Mouse (Mus musculus): Measurements from ENCODE around the gene Il17d.
A peak's percentile ranks its signal among the peaks of the same experiment; 100 is the strongest.

Gene Il17d

DNA sequence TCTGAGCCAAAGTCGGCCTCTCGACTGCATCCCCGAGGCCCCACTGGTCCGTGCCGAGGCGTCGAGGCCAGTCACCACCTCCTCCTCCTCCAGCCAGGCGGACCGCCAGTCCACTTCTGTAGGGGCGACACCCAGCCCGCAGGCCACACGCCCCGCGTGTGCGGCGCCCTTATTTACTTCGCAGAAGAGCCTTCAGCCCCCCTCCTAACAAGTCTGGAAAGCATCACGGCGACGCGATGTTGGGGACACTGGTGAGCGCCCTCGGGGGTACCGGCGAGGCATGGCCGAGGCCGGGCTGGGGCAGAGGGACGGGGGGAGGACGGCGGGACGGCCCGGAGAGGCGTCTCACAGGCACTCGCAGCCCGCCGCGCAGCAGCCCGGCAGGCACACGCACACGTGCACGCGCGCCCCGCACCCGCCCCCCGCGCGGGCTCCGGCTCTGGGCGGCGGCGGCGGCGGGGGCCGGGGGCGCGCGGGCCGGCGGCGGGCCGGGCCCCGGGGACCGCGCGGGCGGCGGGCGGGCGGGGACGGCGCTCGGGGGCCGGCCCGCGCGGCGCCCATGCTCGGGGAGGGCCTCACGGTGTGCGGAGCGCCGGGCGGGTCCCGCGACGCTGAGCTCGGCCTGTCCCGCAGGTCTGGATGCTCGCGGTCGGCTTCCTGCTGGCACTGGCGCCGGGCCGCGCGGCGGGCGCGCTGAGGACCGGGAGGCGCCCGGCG lies at the start of gene Il17d:
Gene Il17d (plus strand): TSS at position 107 of the 717 bp plus-strand sequence.
- peak; percentile 64 for DNase-seq (ENCODE audit: low spot score)

DNA sequence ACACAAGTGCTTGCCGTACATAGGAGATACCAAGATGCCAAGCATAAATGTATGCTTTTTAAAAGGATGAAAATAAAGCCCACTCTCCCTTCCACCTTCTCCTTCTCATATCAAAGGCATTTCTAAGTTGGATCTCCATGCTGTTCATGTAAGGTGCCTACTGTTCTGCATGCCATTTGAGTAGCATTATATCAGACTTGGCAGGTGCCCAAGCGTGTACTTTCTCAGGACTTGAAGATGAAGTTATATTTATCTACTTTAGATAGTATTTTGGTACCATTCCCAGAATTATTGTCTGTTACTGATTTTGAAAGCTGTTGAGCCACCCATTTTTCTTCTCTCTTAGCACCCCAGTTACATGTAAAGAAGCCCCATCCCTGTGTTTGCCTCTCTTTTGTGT lies 49.5 kb upstream of the Il17d start:
- DNase-seq (ENCODE audit: low spot score) = no peak

DNA sequence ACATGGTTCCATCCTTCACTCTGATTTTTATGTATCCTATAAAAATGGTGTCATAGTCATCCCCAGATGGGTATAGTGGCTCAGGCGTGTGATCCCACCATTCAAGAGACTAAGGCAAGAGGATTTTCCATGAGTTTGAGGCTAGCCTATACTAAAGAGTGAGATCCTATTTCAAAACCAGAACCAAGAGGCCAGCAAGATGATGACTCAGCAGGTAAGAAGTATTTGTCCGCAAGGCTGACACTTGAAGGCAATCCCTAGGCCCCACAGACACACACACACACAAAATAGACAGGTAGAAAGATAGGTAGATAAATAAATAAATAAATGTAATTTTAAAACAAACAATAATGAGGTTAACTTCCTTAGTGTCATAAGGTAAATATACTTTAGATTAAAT lies 42.3 kb upstream of the Il17d start:
- DNase-seq (ENCODE audit: low spot score) = no peak

DNA sequence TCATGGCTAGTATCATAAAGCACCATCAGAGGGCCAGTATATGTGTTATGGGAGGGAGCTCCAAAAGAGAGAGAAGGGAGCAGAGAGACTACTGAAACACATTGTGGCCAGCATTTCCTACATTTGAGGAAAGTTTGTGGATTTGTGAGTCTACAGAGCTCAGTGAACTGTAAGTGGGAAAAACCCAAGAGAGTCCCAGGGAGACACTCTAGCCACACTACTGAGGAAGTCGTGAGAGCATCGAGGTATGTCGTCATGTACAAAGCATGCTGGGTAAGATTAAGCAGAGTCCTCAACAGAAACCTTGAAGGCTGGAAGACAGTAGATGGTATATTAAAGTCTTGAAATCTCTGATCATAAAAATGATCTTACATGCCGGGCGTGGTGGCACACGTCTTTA lies 40.4 kb upstream of the Il17d start:
- DNase-seq (ENCODE audit: low spot score) = no peak

DNA sequence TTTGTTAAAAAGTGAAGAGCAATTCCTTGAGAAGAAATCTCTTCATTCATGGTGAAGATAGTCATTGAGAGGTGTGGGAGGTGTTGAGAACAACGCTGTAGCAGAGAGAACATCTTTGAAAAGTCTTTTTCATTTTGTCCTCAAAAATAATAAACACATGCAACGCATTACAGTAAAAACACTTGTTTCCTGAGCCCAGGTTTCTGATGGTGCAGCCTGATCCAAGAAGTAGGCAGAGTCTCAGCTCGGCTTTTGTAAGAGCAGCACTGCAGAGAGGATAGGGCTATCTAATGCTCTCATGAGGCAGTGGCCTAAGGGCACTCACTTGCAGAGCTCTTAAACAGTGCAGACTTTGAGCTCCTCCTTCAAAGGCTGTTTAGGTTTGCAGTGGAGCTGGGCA lies 34.9 kb upstream of the Il17d start:
- DNase-seq (ENCODE audit: low spot score) = no peak

DNA sequence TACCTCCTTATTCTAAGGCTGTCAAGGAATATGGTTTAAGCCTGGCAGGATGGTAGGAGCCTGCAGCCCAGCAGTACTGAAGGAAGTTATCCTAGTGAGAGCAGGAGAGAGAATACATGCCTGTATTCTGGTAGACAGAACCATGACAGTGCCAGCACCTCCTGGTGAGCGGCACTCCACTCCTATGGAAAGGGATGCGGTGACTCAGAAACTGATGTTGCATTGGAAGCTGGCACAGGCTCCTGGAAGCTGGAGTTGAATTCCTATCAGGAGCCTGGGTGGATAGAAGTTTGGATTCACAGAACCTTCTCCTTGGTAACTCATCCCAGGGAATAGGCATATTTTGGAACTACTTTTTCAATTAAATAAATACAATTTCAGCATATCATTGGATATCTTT lies 30.7 kb upstream of the Il17d start:
- DNase-seq (ENCODE audit: low spot score) = no peak

DNA sequence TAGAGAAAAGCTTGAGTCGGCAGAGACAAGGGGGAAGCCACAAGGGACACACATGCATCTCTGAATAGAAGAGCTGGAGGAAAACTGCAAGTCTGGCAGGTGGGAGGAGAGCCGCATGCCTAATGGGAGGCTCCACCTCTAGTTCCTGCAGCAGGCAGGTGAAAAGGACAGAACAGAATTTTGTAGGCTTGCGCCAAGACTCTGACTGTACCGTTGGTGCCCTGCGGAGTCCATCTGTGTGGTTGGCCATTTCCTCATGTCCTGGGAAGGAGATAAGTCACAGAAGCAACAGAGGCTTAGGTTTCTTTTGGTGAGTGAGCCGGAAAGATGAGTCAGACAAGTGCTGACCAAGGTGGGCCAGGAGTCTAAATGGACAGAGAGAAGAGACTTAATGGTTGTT lies 20.8 kb upstream of the Il17d start:
- DNase-seq (ENCODE audit: low spot score) = no peak

DNA sequence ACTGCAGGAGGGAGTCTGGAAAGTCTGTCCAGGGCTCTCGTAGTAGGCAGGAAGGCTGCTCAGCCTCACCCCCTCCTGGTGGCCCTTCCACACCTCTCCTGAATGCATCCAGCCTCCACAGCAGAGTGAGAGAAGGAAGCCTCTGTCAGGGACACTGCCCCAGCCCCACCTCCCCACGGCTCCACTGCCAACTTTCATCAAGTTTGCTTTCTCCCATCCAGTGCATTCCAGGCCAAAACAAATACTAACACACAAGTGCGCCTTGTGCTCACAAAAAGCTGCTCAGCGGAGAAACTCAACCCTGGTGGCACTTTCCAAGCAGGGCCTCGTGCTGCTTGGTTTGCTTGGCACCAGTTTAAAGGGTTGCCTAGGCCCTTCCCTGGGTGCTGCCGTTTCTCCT lies 15.0 kb upstream of the Il17d start:
- no peak for DNase-seq (ENCODE audit: low spot score)

DNA sequence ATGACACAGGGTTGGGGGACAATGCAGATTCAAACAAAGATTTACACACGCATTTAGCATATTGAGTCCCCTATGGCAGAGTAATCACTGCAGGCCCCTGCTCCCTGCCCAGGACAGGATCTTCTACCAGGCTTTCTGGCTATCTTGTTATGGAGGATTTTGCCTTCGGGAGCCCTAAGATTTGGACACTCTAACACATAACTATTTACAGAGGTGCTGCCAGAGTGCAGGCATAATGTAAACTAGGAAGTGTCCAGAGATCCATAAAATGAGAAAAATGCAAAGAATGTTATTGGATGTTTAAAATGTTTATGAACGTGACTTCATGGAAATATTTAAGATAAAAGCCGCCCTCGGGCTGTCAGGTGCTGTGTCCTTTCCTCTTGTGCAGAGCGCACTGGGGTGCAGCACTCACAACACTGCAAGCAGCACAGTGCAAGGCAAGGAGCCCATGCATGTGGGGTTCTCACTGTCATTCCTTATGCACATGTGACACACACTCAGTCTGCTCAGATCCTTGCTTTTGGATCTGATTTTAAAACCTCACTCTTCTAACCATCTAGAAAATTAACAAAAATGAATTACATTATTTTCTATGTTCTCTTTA lies 9.3 kb upstream of the Il17d start:
- no peak for DNase-seq (ENCODE audit: low spot score)

DNA sequence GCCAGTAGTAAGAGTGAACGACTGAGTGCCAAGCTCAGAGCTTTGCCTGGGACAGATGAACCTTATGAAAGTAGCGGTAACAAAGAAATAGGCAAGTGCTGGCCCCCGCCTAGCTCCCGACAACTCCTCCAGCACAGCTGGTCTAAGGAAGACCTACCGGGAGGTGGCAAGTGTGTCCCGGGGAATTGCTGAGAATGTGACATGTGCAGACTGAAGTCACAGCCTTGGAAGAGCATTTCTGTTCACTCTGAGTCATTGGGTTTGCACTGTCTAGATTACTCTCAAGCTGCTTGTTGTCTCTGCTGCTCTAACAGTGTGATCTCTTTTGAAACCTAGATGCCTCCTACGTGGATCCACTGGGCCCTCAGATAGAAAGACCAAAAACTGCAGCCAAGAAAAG lies 7.6 kb upstream of the Il17d start:
- DNase-seq (ENCODE audit: low spot score) = no peak

DNA sequence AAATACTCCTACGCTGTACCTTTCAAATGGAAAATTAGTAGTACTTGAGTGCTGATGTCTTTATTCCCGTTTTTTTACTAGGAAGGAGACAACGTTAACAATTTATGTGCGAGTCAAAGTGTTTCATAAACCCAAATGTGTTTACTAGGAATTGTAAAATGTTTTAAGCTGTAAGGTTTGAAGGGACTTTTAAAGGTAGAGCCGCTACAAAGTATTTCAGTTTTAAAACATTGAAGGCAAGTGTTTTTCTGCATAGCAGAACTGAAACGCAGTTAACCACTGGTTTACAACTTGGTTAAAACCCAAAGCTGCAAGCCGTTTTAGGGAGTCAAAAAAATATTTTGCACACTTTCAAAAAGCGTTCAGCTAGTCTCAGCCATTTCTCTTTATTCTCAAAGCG lies 815 bp upstream of the Il17d start:
- DNase-seq (ENCODE audit: low spot score) = no peak

DNA sequence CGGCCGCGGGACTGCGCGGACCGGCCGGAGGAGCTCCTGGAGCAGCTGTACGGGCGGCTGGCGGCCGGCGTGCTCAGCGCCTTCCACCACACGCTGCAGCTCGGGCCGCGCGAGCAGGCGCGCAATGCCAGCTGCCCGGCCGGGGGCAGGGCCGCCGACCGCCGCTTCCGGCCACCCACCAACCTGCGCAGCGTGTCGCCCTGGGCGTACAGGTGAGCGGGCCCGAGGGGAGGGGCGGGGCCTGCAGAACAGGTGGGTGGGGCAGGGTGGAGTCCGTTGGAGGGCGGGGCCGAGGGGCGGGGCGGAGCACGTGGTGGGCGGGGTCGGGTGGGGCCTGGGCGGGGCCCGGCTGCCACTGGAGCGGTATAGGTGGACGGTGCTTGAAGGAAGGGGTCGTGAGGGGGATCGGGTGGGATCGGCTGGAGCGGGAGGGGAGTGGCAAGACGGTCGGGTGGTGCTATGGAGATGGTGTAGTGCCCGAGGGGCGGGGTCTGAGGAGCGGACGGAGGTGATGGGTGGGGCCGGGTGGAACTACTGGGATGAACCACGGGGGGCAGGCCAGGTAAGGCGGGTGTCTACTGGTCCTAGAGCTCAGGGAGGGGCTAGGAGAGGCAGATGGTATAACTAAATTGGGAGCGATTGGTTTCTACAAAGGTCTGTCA lies 942 bp downstream of the Il17d start:
- peak; percentile 59 for DNase-seq (ENCODE audit: low spot score)

DNA sequence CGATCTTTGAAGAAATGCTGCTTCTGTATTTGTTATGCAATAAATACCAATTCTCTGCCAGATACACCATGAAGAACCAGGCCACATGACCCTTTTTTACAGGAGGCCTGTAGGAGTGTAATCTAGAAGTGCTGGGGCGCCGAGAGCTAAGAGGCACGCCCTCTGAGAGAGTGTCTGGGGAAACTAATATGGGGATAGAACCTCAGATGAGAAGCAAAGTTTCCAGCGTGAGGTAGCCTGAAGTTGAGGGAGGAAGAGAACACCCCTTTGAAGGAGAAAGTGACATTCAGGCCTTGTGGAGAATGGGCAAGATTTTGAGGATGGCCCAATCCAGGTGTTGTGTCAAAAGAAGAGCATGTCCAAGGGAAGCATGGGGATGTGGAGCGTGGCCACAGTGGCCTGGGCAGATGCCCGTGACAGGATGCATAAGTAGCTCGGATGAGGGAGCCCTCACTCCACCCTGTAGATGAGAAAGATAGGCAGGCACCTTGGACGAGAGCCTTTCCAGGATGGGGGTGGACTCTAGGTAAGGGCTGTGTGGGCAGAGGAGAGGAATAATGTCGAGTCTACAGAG lies 1.6 kb downstream of the Il17d start:
- DNase-seq (ENCODE audit: low spot score) = no peak

DNA sequence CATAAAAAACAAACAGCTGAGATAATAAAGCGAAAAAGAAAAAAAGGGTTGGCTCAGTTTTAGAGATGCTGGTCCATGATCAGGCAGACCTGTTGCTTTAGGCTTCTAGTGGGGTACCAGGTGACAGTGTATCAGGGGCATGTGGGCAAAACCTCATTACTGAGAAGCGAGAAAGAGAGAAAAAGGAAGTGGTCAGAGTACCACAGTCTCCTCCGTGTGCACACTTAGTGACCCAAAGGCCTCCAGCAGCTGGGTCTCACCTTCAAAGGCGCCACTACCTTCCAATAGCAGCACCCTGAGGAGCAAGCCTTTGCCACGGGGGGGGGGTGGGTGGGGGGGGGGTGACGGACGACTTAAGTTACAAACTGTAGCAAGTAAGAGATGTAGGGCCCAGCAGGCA lies 2.5 kb downstream of the Il17d start:
- no peak for DNase-seq (ENCODE audit: low spot score)

DNA sequence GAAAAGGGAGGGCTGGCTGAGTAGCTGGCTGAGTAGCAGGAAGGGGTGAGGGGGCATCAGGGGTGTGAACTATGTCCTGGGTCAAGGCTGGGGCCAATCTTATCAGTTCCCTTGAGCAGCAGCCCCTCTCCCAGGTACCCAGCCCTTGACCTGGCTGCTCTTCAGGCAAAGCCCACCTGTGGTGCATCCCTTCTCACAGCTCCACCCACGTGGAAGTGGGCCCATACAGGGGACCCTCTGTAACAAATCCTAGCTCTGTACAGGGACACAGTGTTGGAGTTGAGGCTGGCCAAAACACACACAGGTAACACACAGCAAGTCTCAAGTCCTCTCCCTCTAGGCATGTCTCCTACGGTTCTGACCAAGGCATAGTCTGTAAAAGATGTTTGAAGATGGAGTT lies 3.0 kb downstream of the Il17d start:
- no peak for DNase-seq (ENCODE audit: low spot score)

DNA sequence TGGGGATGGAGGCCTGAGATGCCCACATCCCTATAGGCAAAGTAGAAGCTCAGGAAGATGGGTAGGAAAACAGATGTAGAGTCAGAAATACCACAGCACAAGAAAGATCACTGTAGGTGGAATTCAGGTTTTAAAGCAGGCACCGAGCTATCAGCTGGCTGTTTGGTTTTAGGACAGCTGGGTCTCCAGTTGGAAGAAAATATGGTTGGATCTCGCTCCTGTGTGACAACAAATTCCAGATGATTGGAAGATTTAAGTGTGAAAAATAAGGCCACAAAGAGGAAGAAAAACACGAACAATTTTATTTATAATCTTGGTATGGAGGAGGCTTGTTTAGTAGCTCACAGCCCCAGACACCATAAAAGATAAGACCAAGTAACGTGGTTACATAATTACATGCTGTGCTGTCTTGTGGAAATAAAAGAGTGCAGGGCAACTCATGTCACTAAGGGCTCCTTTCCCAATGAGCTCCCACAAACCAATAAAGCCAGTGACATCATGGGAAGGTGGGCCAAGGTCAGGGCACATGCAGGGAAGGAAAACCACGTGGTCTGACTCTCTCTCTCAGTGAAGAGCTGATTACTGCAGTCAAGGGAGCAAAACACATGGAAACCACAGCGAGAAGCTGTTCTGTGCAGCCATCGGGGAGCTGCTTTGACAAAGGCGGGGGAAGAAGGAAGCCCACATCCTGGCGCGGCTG lies 4.7 kb downstream of the Il17d start:
- peak; percentile 16 for DNase-seq (ENCODE audit: low spot score)

DNA sequence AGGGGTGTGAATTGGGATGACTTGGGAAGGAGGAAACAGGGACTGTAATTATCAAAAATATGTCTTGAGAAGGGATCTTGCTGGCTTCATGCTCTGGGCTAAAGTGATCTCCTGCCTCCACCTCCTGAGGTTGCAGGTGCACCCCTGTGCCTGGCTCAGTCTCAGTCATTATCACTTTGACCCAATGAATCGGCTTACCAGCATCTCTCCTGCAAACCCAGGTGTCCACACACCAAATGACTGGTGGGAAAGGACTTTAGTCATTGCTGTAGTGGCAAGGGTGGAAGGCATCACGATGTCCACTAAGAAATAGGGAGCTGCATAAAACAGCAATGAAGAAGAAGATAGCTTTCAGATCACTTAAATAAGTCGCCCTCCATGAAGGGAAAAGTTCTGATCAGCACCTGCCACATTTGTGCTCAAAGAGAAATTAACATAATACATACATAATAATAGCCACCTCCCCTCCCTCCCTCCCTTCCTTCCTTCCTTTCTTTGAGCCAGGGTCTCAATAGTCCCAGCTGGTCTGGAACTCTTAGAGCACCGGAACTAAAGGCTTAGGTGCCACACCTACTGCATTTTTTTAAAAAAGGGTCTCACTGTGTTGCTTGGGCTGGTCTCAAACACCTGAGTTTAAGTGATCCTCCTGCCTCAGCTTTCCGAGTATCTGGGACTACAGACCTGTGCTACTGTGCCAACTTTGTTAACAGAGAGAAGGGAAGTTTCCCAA lies 5.4 kb downstream of the Il17d start:
- no peak for DNase-seq (ENCODE audit: low spot score)

DNA sequence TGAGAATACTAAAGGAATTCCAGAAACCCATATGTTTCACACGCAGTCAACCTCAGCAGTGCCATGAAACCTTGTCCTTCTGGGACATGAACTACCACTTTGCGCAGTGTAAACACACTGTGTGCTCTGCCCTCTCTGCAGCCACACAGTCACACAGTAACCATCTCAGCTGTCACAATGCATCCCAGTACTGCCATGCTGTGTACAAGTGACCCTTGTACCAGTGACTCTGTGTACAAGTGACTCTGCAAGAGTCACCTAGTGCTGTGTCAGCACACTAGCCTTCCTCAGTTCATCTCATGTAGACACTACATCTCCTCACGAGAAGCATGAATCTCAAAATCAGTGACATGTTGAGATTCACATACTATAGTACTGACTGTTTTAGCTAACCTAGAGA lies 8.0 kb downstream of the Il17d start:
- no peak for DNase-seq (ENCODE audit: low spot score)

DNA sequence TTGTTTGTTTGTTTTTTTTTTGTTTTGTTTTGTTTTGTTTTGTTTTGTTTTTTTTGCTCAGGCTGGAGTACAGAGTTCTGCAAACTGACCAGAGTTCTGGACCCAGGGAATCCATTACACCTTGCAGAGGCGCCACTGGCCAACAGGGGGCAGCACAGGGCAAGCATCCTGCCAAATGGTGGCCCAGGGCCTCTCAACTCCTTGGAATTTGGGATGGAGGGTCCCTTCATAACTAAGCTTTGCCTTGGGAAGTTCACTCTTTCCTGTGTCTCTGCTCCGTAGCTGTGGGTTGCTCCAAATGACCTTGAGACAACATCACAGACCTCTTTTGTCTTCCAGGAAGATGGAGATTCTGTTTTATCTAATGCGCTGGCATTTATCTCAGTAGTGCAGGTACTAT lies 8.6 kb downstream of the Il17d start:
- peak; percentile 79 for DNase-seq (ENCODE audit: low spot score)

DNA sequence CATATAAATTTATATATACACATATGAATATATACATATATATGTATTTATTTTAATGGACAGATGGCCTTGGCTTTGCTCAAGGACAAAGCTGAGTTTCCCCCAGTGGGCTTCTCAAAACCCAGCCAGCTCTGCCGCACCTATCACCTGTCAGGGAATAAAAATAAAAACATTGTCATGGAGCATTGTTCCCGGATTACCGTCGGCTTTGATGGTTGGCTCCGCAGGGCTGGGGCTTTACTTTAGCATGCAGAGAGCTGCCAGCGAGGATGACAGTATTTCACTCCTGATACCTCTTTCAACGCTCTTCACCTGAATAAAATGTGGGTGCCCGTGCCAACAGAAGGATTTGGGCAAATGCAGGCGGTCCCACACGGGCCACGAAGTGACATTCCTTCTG lies 9.3 kb downstream of the Il17d start:
- no peak for DNase-seq (ENCODE audit: low spot score)

DNA sequence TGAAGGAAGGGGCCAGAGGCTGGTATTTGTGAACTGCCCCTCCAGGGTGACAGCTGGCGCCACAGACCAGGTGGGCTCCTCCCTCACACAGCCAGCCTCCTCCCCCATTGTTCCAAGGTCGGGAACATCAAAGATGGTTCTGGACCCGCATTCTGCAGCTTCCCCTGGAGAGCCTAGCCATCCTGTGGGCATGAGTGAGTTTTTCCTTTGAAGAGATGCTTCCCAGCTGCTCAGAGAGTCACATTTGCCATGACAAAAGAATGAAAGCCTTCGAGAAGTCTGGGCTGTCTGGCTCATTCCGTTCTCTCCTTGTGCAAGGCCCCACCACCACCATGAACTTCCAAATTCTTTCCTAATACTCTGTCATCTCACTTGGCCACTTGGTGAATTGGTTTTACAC lies 9.8 kb downstream of the Il17d start:
- DNase-seq (ENCODE audit: low spot score) = peak; percentile 14

DNA sequence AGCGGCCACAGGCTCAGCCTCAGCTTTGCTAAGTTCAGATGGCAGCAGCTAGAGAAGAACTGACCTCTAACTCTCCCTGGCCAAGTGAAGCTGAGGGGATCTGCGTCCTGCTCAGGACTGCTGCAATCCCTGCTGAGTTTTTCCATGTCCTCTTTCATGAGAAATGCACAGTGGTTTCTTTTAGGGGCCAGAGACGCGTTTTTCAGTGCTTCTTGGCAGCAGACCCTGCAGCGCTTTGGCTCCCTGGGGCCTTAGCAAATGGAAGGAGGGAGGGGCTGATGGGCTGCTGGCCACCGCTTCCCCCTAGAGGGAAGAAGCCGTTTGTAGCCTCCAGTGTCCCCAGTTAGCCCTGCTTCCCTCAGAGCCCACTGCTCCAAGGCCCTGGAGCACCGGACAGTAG lies 10.4 kb downstream of the Il17d start:
- peak; percentile 9 for DNase-seq (ENCODE audit: low spot score)

Measured in embryo, embryonic 10 days (tissue).